ENCODE assay signal across 8 mouse cellular contexts in genomic region chr13:62856305-62856675, GRCm38 (mm10). TPM values are rescaled to one million over a fixed set of nuclear protein-coding genes. Genes with fewer than 3 reads are reported as not detected.
DNase-seq lines count a peak whose midpoint lies in the region; ATAC-seq lines count a peak whose summit lies in the region.

No protein-coding gene starts in this region.

- H3K27me3 ChIP-seq in intestine, embryonic 14.5 days (replicated peaks; ENCODE audit: control insufficient read depth, insufficient read depth, low read length) = no peaks in the 10 kb centered on the region

- intact Hi-C loops in left cerebral cortex, postnatal 10 days (cut with DNase I) = no loop called here

- no peaks in the 10 kb centered on the region for H3K4me1 ChIP-seq in intestine, embryonic 14.5 days (replicated peaks; ENCODE audit: control insufficient read depth, insufficient read depth, low read length)

- H3K4me3 ChIP-seq in intestine, embryonic 14.5 days (ENCODE audit: low read depth, low read length) = peak overlapping the region; percentile 25

- no peaks in the 10 kb centered on the region for H3K36me3 ChIP-seq in intestine, embryonic 14.5 days (ENCODE audit: control insufficient read depth, insufficient read depth, low read length)

- peak; percentile 67 for ATAC-seq in intestine, embryonic 14.5 days (replicated peaks; ENCODE audit: low FRiP score, low TSS enrichment, low read depth)
- ATAC-seq in megakaryocyte-erythroid progenitor cell, adult 5-6 weeks (replicated peaks; ENCODE audit: low FRiP score, low TSS enrichment, poor library complexity, severe bottlenecking) = peak; percentile 97

- no peak overlapping the region for H3K27ac ChIP-seq in intestine, embryonic 14.5 days (ENCODE audit: low read depth)

- H3K9me3 ChIP-seq in intestine, embryonic 14.5 days (ENCODE audit: control insufficient read depth, low read length) = no peaks in the 10 kb centered on the region

- DNase-seq in adrenal gland, adult 2 months = peak; percentile 83
- DNase-seq in embryo, embryonic 10.5 days (ENCODE audit: low spot score) = peak; percentile 93
- peak; percentile 64 for DNase-seq in gastrocnemius, postnatal 25 days
- peak; percentile 90 for DNase-seq in intestine, embryonic 14.5 days (ENCODE audit: low spot score)
- peak; percentile 73 to 79 for DNase-seq in left cerebral cortex, postnatal 10 days (ENCODE audit: extremely low spot score in 1 of 2, low spot score in 2 of 2)
- peak; percentile 64 for DNase-seq in right cerebral cortex, postnatal 25 days
- peak; percentile 88 for DNase-seq in yolk sac, embryonic 10.5 days (ENCODE audit: low spot score)

- WGBS in intestine, embryonic 14.5 days = 9% methylated on average over 5 of the region's 5 CpGs

- no peak overlapping the region for H3K9ac ChIP-seq in intestine, embryonic 14.5 days (ENCODE audit: low read length)

- peak overlapping the region; percentile 55 for H3K4me2 ChIP-seq in intestine, embryonic 14.5 days (ENCODE audit: low read length)

RNA-seq across cellular contexts. Expression of gene Fbp2, which starts 1.9 kb away (rescaled TPM):
- 1 to 10 TPM; 2.5 to 2.8 TPM for total RNA-seq in adrenal gland, adult 2 months (2021)
- polyA plus RNA-seq in adrenal gland, adult 2 months (2012; rRNA removed) = 0.28 and 0.49 TPM in 2 replicates
- total RNA-seq in gastrocnemius, postnatal 25 days (2021) = 10 to 100 TPM; 30.0 to 48.3 TPM
- polyA plus RNA-seq in intestine, embryonic 14.5 days (2014; fragmentation: Nextera tagmentation; extraction: Ambion mirVana) = 123 and 142 TPM in 2 replicates
- total RNA-seq in left cerebral cortex, postnatal 10 days (2021) = under 1 TPM; 0.34 to 0.69 TPM
- total RNA-seq in megakaryocyte-erythroid progenitor cell, adult 5-6 weeks (2014; fragmentation: Nextera tagmentation) = not detected in 2 replicates
- not detected in 2 replicates for total RNA-seq in megakaryocyte-erythroid progenitor cell, adult 5-6 weeks (2017)

RNA-seq across cellular contexts. Expression of gene Fbp1, which starts 31.8 kb away (rescaled TPM):
- total RNA-seq in adrenal gland, adult 2 months (2021) = 1 to 10 TPM in 1 of 2 experiments, under 1 TPM in 1; 0.83 to 3.8 TPM
- 0.27 and 0.86 TPM in 2 replicates for polyA plus RNA-seq in adrenal gland, adult 2 months (2012; rRNA removed)
- not detected for total RNA-seq in gastrocnemius, postnatal 25 days (2021)
- 0.47 and 0.51 TPM in 2 replicates for polyA plus RNA-seq in intestine, embryonic 14.5 days (2014; fragmentation: Nextera tagmentation; extraction: Ambion mirVana)
- under 1 TPM in 1 of 2 experiments, not detected in 1; 0.39 TPM for total RNA-seq in left cerebral cortex, postnatal 10 days (2021)
- total RNA-seq in megakaryocyte-erythroid progenitor cell, adult 5-6 weeks (2014; fragmentation: Nextera tagmentation) = not detected in 2 replicates
- 0.70 TPM in 1 of 2 replicates, not detected in the other for total RNA-seq in megakaryocyte-erythroid progenitor cell, adult 5-6 weeks (2017)

Comparison
In these comparisons a context has a peak if more than half of its experiments do, and no peak if none do; other contexts are left out.
1. RNA of gene Fbp2, which starts 1.9 kb away (total RNA-seq): 30.0 to 48.3 TPM in gastrocnemius, postnatal 25 days; 2.5 to 2.8 TPM in adrenal gland, adult 2 months, 0.34 to 0.69 TPM in left cerebral cortex, postnatal 10 days and not detected in megakaryocyte-erythroid progenitor cell, adult 5-6 weeks; every median in the first group is over 4 times any median in the second.
2. Peak in every context shown above with its lines, with median percentiles within 50 percentile points of each other: DNase-seq.